Mouse (Mus musculus): ENCODE measurements around the gene Sh3gl2. TPM values are rescaled to one million over a fixed set of nuclear protein-coding genes. Genes with fewer than 3 reads are reported as not detected.
A peak's percentile ranks its signal among the peaks of the same experiment; 100 is the strongest.

Sh3gl2 gene
- total and polyA plus RNA-seq, 2 experiments from 2014 or later: 47.4 to 123 TPM

DNA sequence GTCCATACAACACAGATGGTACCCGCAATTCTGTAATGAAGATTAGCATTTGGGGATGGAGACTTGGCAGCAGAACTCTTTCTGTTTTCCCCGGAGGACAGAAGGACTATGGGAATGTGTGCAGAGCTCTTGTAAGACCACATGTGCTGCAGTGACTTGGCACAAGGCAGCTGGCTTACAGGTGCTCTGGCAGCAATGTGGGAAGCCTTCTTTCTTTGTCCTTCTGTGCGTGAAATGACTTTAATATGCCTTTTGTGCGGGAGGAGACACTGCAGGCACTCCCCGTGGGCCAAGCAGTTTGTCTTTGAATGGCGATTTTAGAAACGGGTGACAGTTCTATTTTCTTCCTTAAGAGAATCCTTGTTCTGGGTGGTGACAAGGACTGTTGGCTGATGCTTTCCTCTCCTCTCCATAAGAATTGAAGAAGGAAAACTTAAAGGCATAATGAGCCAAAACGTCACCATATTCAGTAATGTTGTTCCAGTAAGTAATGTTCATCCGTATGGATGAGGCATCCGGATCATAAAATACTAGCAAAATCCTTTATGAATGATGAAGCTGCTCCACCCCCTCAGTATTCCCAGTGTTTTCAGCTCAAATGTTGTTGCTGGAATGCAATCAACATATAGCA, 281.5 kb downstream of the Sh3gl2 start:
- Histone ChIP-seq H3K9me3 (ENCODE audit: low read length) (no peaks in the 10 kb centered on the region), H3K36me3 (ENCODE audit: insufficient read depth, low read length) (no peaks in the 10 kb centered on the region), H3K4me1 (ENCODE audit: insufficient read depth, low read length) (no peaks in the 10 kb centered on the region), H3K9ac (replicated peaks; ENCODE audit: low read length, poor library complexity, severe bottlenecking) (no peak overlapping the region), H3K27ac (ENCODE audit: low read depth, low read length) (no peak overlapping the region), H3K4me3 (ENCODE audit: low read depth, low read length) (no peak overlapping the region), H3K27me3 (ENCODE audit: insufficient read depth, low read length) (no peaks in the 10 kb centered on the region), H3K4me2 (ENCODE audit: low read depth, low read length, poor library complexity, severe bottlenecking) (no peak overlapping the region)
- 41% methylated on average over 10 of the region's 10 CpGs for WGBS
- ATAC-seq (ENCODE audit: low FRiP score): no peak
- DNase-seq (ENCODE audit: low spot score): peak; percentile 63
- no peak for TF ChIP-seq CTCF (IDR thresholded peaks at IDR 0.05)

DNA sequence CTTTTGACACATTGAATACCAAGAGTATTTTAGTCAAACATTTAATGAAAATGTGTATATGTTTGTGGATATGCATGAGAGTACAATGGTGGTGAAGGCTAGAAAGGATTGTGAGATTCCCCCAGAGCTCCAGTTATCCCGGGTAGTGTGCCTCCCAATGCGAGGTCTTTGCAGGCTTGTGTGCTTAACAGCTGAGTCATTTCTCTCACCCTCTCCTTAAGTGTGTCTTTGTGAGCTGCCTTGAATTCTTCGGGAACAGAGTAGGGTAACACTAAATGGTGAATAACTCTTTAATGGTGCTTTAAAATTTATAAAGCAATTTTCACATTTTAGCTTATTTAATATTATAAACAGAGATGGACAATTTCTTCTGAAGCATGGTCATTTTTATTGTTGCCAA, 300.8 kb downstream of the Sh3gl2 start:
- H3K27ac ChIP-seq (ENCODE audit: low read depth, low read length): no peak overlapping the region
- no peaks in the 10 kb centered on the region for H3K4me1 ChIP-seq (ENCODE audit: insufficient read depth, low read length)
- H3K9ac ChIP-seq (replicated peaks; ENCODE audit: low read length, poor library complexity, severe bottlenecking): no peak overlapping the region
- no peaks in the 10 kb centered on the region for H3K27me3 ChIP-seq (ENCODE audit: insufficient read depth, low read length)
- H3K4me2 ChIP-seq (ENCODE audit: low read depth, low read length, poor library complexity, severe bottlenecking): no peak overlapping the region
- no peaks in the 10 kb centered on the region for H3K36me3 ChIP-seq (ENCODE audit: insufficient read depth, low read length)
- WGBS: 72% methylated on average over 3 of the region's 3 CpGs
- no peaks in the 10 kb centered on the region for H3K9me3 ChIP-seq (ENCODE audit: low read length)
- H3K4me3 ChIP-seq (ENCODE audit: low read depth, low read length): no peak overlapping the region
- ATAC-seq (ENCODE audit: low FRiP score) (no peak), DNase-seq (ENCODE audit: low spot score) (no peak)
- no peak for TF ChIP-seq CTCF (IDR thresholded peaks at IDR 0.05)

DNA sequence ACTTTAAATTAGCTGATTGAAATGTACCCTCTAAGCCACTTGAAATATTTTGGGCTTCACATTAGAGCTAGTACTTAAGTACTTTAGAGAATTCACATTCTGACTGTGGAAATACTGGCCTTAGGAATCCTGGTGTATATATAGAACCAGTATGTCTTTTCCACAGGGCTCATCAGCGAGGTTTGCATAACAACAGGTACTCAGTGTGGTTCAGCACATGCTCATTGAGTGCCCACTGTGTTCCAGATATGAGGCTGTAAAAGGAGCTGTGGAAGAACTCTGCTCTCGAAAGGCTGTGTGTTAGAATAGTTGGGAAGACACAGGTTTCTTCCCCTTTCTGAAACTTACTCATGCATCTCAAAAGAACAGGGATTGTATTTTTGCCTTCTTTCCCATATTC, 302.1 kb downstream of the Sh3gl2 start:
- H3K27me3 ChIP-seq (ENCODE audit: insufficient read depth, low read length): no peaks in the 10 kb centered on the region
- DNase-seq (ENCODE audit: low spot score) (no peak), ATAC-seq (ENCODE audit: low FRiP score) (no peak)
- no peak for TF ChIP-seq CTCF (IDR thresholded peaks at IDR 0.05)
- no peaks in the 10 kb centered on the region for H3K36me3 ChIP-seq (ENCODE audit: insufficient read depth, low read length)
- no peak overlapping the region for H3K27ac ChIP-seq (ENCODE audit: low read depth, low read length)
- H3K9ac ChIP-seq (replicated peaks; ENCODE audit: low read length, poor library complexity, severe bottlenecking): no peak overlapping the region
- no peaks in the 10 kb centered on the region for H3K4me1 ChIP-seq (ENCODE audit: insufficient read depth, low read length)
- H3K9me3 ChIP-seq (ENCODE audit: low read length): no peaks in the 10 kb centered on the region
- H3K4me2 ChIP-seq (ENCODE audit: low read depth, low read length, poor library complexity, severe bottlenecking): no peak overlapping the region
- WGBS: 78% methylated on average over 2 of the region's 2 CpGs
- no peak overlapping the region for H3K4me3 ChIP-seq (ENCODE audit: low read depth, low read length)

DNA sequence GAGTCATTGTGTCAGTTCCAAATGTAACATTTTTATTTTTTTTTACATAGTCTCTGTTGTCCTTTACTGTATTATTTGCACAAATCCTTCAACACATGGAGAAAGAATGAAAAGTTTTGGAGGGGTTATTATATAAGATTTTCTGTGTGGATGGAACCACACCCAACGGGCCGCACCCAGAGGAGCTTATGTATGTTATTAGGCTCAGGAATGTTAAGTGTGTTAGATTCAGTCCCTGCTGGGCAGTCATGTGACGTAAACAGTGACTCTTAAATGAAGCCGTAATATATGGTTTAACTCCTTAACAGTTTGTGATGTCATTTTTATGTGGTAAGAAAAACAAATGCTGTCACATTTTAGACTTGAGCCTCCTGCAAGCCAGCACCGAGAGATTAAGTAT, 302.6 kb downstream of the Sh3gl2 start:
- Histone ChIP-seq H3K4me3 (ENCODE audit: low read depth, low read length) (no peak overlapping the region), H3K36me3 (ENCODE audit: insufficient read depth, low read length) (no peaks in the 10 kb centered on the region), H3K4me1 (ENCODE audit: insufficient read depth, low read length) (no peaks in the 10 kb centered on the region), H3K27me3 (ENCODE audit: insufficient read depth, low read length) (no peaks in the 10 kb centered on the region), H3K27ac (ENCODE audit: low read depth, low read length) (no peak overlapping the region), H3K4me2 (ENCODE audit: low read depth, low read length, poor library complexity, severe bottlenecking) (no peak overlapping the region), H3K9me3 (ENCODE audit: low read length) (no peaks in the 10 kb centered on the region), H3K9ac (replicated peaks; ENCODE audit: low read length, poor library complexity, severe bottlenecking) (no peak overlapping the region)
- DNase-seq (ENCODE audit: low spot score): no peak
- no peak for ATAC-seq (ENCODE audit: low FRiP score)
- whole genome bisulfite sequencing: 77% methylated on average over 5 of the region's 5 CpGs
- no peak for TF ChIP-seq CTCF (IDR thresholded peaks at IDR 0.05)

DNA sequence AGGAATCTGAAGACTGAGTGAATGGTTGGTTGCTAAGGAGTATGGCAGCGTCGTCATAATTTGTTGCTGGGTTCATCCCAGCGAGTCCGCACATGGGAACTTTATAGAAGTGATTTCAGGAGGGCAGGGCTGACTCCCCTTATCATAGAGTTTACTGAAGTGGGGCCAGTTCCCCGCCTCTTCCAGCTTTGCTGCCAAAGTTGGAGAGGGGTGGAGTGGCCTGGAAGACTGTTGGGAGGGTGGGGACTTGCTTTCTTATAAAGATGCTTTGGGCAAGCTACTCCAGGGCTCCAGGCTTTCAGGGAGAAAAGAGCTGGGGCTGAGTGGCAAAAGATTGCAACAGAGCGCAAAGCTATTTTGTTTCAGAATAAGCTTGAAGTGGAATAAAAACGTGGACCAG, 308.4 kb downstream of the Sh3gl2 start:
- Histone ChIP-seq H3K4me3 (ENCODE audit: low read depth, low read length) (peak overlapping the region; percentile 57; the same call in 1 of the 2 replicates), H3K4me1 (ENCODE audit: insufficient read depth, low read length) (0 out of 2 replicates have a peak, but pooled peaks cover 6% of the 10 kb centered on the region), H3K27me3 (ENCODE audit: insufficient read depth, low read length) (0 out of 2 replicates have a peak, but pooled peaks cover 3% of the 10 kb centered on the region), H3K9me3 (ENCODE audit: low read length) (no peaks in the 10 kb centered on the region), H3K9ac (replicated peaks; ENCODE audit: low read length, poor library complexity, severe bottlenecking) (no peak overlapping the region), H3K36me3 (ENCODE audit: insufficient read depth, low read length) (no peaks in the 10 kb centered on the region), H3K4me2 (ENCODE audit: low read depth, low read length, poor library complexity, severe bottlenecking) (peak overlapping the region; percentile 96), H3K27ac (ENCODE audit: low read depth, low read length) (no peak overlapping the region)
- no peak for TF ChIP-seq CTCF (IDR thresholded peaks at IDR 0.05)
- WGBS: 36% methylated on average over 7 of the region's 7 CpGs
- no peak for ATAC-seq (ENCODE audit: low FRiP score)
- DNase-seq (ENCODE audit: low spot score): peak; percentile 3

DNA sequence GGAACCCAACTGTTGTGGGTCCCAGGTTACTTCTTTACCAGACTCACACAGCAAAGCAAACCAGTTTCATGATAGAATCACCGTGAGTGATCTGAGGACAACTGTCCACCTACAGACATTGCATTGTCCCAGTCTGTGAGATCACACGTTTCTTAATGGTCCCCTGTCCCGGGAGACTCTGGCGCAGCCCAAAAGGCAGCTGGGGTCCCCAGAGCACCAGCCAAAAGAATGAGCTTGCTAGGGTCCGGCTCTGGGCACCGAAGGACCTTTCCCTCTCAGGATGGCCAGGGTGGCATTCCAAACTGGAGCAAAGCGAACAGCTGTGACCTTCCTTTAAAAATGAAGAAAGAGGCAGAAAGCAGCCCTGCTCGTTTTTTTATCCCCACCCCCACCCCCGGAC, 308.9 kb downstream of the Sh3gl2 start, which contains the start of gene Adamtsl1:
Gene Adamtsl1 (plus strand): TSS at position 381 of the 400 bp plus-strand sequence.
- no peak for TF ChIP-seq CTCF (IDR thresholded peaks at IDR 0.05)
- Histone ChIP-seq H3K36me3 (ENCODE audit: insufficient read depth, low read length) (no peaks in the 10 kb centered on the region), H3K9me3 (ENCODE audit: low read length) (no peaks in the 10 kb centered on the region), H3K9ac (replicated peaks; ENCODE audit: low read length, poor library complexity, severe bottlenecking) (peak within 1 kb of the TSS; percentile 70), H3K27ac (ENCODE audit: low read depth, low read length) (no peak within 1 kb of the TSS), H3K4me3 (ENCODE audit: low read depth, low read length) (peak within 1 kb of the TSS; percentile 57), H3K27me3 (ENCODE audit: insufficient read depth, low read length) (0 out of 2 replicates have a peak, but pooled peaks cover 3% of the 10 kb centered on the region), H3K4me1 (ENCODE audit: insufficient read depth, low read length) (0 out of 2 replicates have a peak, but pooled peaks cover 6% of the 10 kb centered on the region), H3K4me2 (ENCODE audit: low read depth, low read length, poor library complexity, severe bottlenecking) (peak within 1 kb of the TSS; percentile 96)
- ATAC-seq (ENCODE audit: low FRiP score) (peak; percentile 48), DNase-seq (ENCODE audit: low spot score) (peak; percentile 17)
- WGBS: under 1% methylated on average over 9 of the region's 9 CpGs
